In genomic region chr16:84468898-84469297, GRCm38 (mm10) we compare ENCODE assay signal across 20 mouse cellular contexts. TPM values are rescaled to one million over a fixed set of nuclear protein-coding genes. Genes with fewer than 3 reads are reported as not detected.
A peak's percentile ranks its signal among the peaks of the same experiment; 100 is the strongest.
DNase-seq lines count a peak whose midpoint lies in the region; ATAC-seq and TF ChIP-seq lines count a peak whose summit lies in the region.
"Had no signal": no experiment of that assay in that cellular context is flagged by ENCODE, and none has a peak within 500 bp of the region (broad histone marks: within the 10 kb centered on the region; RNA-seq: fewer than 3 reads in every experiment).

No protein-coding gene starts in this region.

- H3K27me3 ChIP-seq in liver, postnatal 0 days (ENCODE audit: insufficient read depth, low read length): no peaks in the 10 kb centered on the region
- H3K27me3 ChIP-seq in lung, postnatal 0 days (replicated peaks; ENCODE audit: insufficient read depth, low read length): no peaks in the 10 kb centered on the region
- H3K27me3 ChIP-seq in forebrain, embryonic 11.5 days (ENCODE audit: control insufficient read depth, insufficient read depth, low read length): no peaks in the 10 kb centered on the region
- H3K27me3 ChIP-seq: hindbrain, embryonic 15.5 days; lung, embryonic 15.5 days; megakaryocyte, embryonic 14.5 days had no signal

- no peak overlapping the region for H3K4me3 ChIP-seq in liver, postnatal 0 days (ENCODE audit: low read depth, low read length)
- no peak overlapping the region for H3K4me3 ChIP-seq in lung, postnatal 0 days (ENCODE audit: low read depth, low read length)
- no peak overlapping the region for H3K4me3 ChIP-seq in forebrain, embryonic 11.5 days (ENCODE audit: low read depth, low read length)
- H3K4me3 ChIP-seq: hindbrain, embryonic 15.5 days; lung, embryonic 15.5 days; megakaryocyte, embryonic 14.5 days had no signal

- H3K36me3 ChIP-seq in liver, postnatal 0 days (replicated peaks; ENCODE audit: insufficient read depth, low read length): no peaks in the 10 kb centered on the region
- no peaks in the 10 kb centered on the region for H3K36me3 ChIP-seq in lung, postnatal 0 days (ENCODE audit: insufficient read depth, low read length)
- no peaks in the 10 kb centered on the region for H3K36me3 ChIP-seq in forebrain, embryonic 11.5 days (ENCODE audit: control insufficient read depth, insufficient read depth, low read length)
- H3K36me3 ChIP-seq: hindbrain, embryonic 15.5 days; lung, embryonic 15.5 days had no signal

- 16% methylated on average over 1 of the region's 1 CpGs for WGBS in liver, postnatal 0 days (ENCODE audit: insufficient replicate concordance)
- WGBS in lung, postnatal 0 days: 11% methylated on average over 1 of the region's 1 CpGs
- 3% methylated on average over 1 of the region's 1 CpGs for WGBS in forebrain, embryonic 11.5 days

- H3K4me1 ChIP-seq in liver, postnatal 0 days (ENCODE audit: insufficient read depth): no peaks in the 10 kb centered on the region
- H3K4me1 ChIP-seq in lung, postnatal 0 days (ENCODE audit: insufficient read depth, low read depth, low read length): no peaks in the 10 kb centered on the region
- H3K4me1 ChIP-seq in forebrain, embryonic 11.5 days (replicated peaks; ENCODE audit: control insufficient read depth, insufficient read depth, low read length): no peaks in the 10 kb centered on the region
- H3K4me1 ChIP-seq: hindbrain, embryonic 15.5 days; lung, embryonic 15.5 days; megakaryocyte, embryonic 14.5 days had no signal

- TF ChIP-seq CTCF in liver, postnatal 0 days (IDR thresholded peaks at IDR 0.05; ENCODE audit: low read depth): peak; percentile 19; the same call in 1 of the 2 replicates
- TF ChIP-seq CTCF in lung, postnatal 0 days (IDR thresholded peaks at IDR 0.05): no peak

- TF ChIP-seq EP300 in liver, postnatal 0 days (IDR thresholded peaks at IDR 0.05; ENCODE audit: low read depth): no peak
- no peak for TF ChIP-seq EP300 in lung, postnatal 0 days (IDR thresholded peaks at IDR 0.05)

- H3K9me3 ChIP-seq in liver, postnatal 0 days (ENCODE audit: low read length): no peaks in the 10 kb centered on the region
- no peaks in the 10 kb centered on the region for H3K9me3 ChIP-seq in lung, postnatal 0 days (ENCODE audit: low read length)
- no peaks in the 10 kb centered on the region for H3K9me3 ChIP-seq in forebrain, embryonic 11.5 days (ENCODE audit: control insufficient read depth, low read length)
- H3K9me3 ChIP-seq: hindbrain, embryonic 15.5 days; lung, embryonic 15.5 days; megakaryocyte, embryonic 14.5 days had no signal

- no peak overlapping the region for H3K9ac ChIP-seq in liver, postnatal 0 days (replicated peaks)
- no peak overlapping the region for H3K9ac ChIP-seq in lung, postnatal 0 days (replicated peaks; ENCODE audit: low read depth)
- H3K9ac ChIP-seq in forebrain, embryonic 11.5 days (ENCODE audit: low read length): no peak overlapping the region
- H3K9ac ChIP-seq: hindbrain, embryonic 15.5 days; lung, embryonic 15.5 days had no signal

- DNase-seq in embryo, embryonic 10 days (ENCODE audit: low spot score): peak; percentile 42
- DNase-seq in embryo, embryonic 9.5 days (ENCODE audit: extremely low spot score): no peak
- DNase-seq in liver, postnatal 0 days: no peak
- DNase-seq in liver: no peak
- DNase-seq in R1 (ENCODE audit: low read depth, low spot score): peak; percentile 44
- peak; percentile 13 for DNase-seq in mesoderm, embryonic 11.5 days (ENCODE audit: low read depth, low spot score)
- DNase-seq in lung, postnatal 0 days (ENCODE audit: low spot score): no peak
- DNase-seq in forebrain, embryonic 11.5 days (ENCODE audit: low spot score): no peak
- DNase-seq: adrenal gland, postnatal 25 days; cerebellum, postnatal 25 days; right cerebral cortex, postnatal 4 days; thymus, postnatal 25 days had no signal

- no peak for ATAC-seq in liver, postnatal 0 days
- no peak for ATAC-seq in lung, postnatal 0 days
- ATAC-seq in forebrain, embryonic 11.5 days (replicated peaks; ENCODE audit: low FRiP score): no peak

- H3K27ac ChIP-seq in liver, postnatal 0 days (ENCODE audit: low read depth): no peak overlapping the region
- H3K27ac ChIP-seq in lung, postnatal 0 days (ENCODE audit: low read length): no peak overlapping the region
- H3K27ac ChIP-seq in forebrain, embryonic 11.5 days (ENCODE audit: low read depth, low read length): no peak overlapping the region
- H3K27ac ChIP-seq: hindbrain, embryonic 15.5 days; lung, embryonic 15.5 days had no signal

- no peak overlapping the region for H3K4me2 ChIP-seq in liver, postnatal 0 days (ENCODE audit: low read depth, low read length)
- no peak overlapping the region for H3K4me2 ChIP-seq in lung, postnatal 0 days (replicated peaks; ENCODE audit: low read depth, low read length)
- no peak overlapping the region for H3K4me2 ChIP-seq in forebrain, embryonic 11.5 days (ENCODE audit: low read depth, low read length, severe bottlenecking)
- H3K4me2 ChIP-seq: hindbrain, embryonic 15.5 days; lung, embryonic 15.5 days had no signal

RNA-seq across cellular contexts. Expression of gene A730009L09Rik, which starts 46.0 kb away (rescaled TPM):
- not detected in 2 replicates for polyA plus RNA-seq in liver, postnatal 0 days (2015; fragmentation: Nextera tagmentation; extraction: Ambion mirVana)
- not detected in 2 replicates for polyA plus RNA-seq in lung, postnatal 0 days (2015; fragmentation: Nextera tagmentation; extraction: Ambion mirVana)
- polyA plus RNA-seq in forebrain, embryonic 11.5 days (2014; fragmentation: Nextera tagmentation; extraction: Ambion mirVana): not detected in 2 replicates
- polyA plus RNA-seq: gonadal fat pad, adult 2 months; heart, embryonic 16.5 days; kidney, embryonic 14.5 days; liver, adult 2 months; lung, embryonic 15.5 days; stomach, embryonic 14.5 days had no signal

Comparison
In these comparisons a context has a peak if more than half of its experiments do, and no peak if none do; other contexts are left out.
1. DNase-seq: peak in embryo, embryonic 10 days (single experiment), R1 (single experiment) and mesoderm, embryonic 11.5 days (single experiment); none in embryo, embryonic 9.5 days (single experiment), liver, postnatal 0 days (single experiment), liver (single experiment), lung, postnatal 0 days (single experiment) and forebrain, embryonic 11.5 days (single experiment).